Mouse (Mus musculus): ENCODE data around the gene Agpat4.
A peak's percentile ranks its signal among the peaks of the same experiment; 100 is the strongest.

Gene Agpat4

GRCm38 (mm10) chr17:12123168-12123567, 4.7 kb downstream of the Agpat4 start:
- DNase-seq: no peak

DNA sequence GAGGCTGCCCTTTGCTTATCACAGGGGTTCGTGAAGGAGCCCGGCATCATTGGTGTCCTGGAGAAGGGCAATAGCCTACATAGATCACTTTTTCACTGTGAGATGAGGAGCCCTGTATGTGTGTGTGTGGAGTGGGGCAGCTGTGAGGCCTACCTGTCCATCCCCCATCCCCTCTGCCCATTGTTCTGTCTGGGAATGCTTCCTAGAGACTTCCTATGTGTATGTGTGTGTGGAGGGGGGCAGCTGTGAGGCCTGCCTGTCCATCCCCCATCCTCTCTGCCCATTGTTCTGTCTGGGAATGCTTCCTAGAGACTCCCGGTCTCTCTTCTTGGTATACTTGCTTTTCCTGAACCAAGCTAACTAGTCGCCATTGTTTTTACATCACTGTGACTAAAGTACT, 8.6 kb downstream of the Agpat4 start:
- DNase-seq: no peak

DNA sequence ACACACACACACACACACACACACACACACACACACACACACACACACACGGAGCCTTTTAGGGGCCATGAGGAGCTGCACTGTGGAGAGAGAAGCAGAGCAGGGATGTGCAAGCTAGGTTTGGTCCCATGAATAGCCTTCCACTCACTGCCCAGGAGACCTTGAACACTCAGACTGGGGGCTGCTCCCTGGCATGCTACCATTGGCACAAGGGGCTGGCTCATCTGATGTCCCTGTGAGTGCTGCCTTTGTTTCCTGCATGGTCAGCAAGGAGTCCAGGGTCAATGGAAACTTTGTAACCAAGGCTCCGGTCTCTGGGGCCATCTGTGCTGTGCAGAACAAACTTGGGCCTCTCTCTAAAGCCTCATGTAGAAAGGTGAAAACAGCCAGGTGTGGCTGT, 10.5 kb downstream of the Agpat4 start:
- no peak for DNase-seq

- DNase-seq: no peak
These were observed 12.7 kb downstream of the Agpat4 start for GRCm38 (mm10) chr17:12131171-12131570.

- no peak for DNase-seq
These were observed 13.1 kb downstream of the Agpat4 start for GRCm38 (mm10) chr17:12131581-12131980.

DNA sequence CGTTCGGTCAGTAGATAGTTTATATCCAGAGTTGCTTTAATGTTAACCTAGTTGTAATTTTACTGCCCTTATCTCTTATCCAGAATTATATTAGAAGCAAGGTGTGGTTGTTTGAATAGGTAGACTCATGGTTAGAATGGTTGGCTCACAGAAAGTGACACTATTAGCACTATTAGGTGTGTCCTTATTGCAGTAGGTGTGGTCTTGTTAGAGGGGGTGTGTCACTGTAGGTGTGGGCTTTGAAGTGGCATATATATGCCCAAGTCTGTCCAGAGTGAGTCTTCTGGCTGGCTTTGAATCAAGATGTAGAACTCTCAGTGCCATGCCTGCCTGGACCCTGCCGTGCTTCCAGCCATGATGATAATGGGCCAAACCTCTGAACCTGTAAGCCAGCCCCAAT, 14.4 kb downstream of the Agpat4 start:
- no peak for DNase-seq

DNA sequence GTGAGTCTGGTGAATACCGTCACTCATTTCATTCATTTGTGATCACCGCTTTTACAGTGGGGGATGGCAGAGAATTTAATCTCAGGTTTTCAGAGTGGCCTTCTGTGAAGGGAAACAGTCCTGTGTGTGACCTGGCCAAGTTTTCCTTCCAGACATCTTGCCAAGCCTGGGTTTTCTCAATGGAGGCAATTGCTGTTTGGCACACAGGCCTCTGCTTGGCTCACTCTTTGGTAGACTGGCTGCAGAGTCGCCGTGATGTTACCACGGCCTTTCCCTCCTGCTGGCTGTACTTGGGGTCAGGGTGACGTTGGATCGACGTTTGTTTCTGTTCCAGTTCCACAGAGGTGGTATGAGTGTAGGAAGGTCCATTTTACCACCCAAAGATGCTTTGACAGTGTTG, 15.5 kb downstream of the Agpat4 start:
- DNase-seq: no peak

DNA sequence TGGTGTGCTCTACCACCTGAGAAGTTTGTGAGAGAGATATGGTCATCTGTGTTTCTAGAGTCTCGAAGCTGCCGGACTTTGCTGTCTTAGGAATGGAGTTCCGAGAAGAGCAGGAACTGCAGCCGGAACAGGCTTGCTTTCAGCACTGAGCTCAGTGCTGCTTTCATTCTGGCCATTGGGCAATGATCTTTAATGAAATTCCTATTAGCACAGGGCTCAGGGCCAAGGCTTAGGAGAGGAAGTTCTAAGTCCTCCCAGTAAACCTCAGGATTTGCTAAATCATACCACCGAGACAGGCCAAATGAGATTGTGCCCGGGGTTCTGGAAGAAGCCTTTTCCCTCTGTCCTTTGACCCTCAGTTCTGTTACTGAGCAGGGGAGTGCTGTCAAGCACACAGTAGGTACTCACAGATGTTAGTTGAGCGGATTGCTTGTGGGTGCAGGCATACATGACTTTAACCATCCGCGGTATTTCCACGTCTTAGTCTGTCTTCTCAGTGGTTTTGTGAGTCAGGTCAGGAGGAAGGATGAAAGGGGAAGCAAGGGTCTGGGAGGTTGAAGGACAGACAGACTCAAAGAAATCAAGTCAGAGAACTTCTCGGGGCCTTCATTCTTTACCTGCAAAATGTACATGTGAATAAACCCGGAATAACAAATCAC, 16.6 kb downstream of the Agpat4 start:
- DNase-seq: no peak

- no peak for DNase-seq
These were observed 19.9 kb downstream of the Agpat4 start for GRCm38 (mm10) chr17:12138355-12138754.

DNA sequence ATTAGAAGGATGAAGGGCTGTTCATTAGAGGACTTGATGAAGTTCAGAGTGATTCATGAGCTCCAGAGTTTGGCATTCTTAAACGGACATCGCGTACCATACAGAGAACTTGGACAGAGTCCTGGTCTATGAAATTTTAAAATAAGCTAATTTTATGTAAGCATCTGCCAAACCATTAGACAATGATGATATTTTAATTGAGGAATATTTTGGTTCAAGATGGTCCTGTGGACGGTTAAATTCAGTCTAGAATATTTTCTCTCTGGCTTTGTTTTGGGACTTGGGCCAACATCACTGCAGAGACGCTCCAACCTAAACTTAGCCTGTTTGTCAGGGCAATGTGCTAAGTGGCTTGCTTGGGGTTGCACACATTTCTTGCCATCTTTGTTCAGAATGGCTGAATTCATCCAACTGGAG, 25.5 kb downstream of the Agpat4 start:
- no peak for DNase-seq

GRCm38 (mm10) chr17:12146132-12146681, 27.7 kb downstream of the Agpat4 start:
- no peak for DNase-seq

- DNase-seq: no peak
These were observed 29.3 kb downstream of the Agpat4 start for GRCm38 (mm10) chr17:12147830-12148229.

GRCm38 (mm10) chr17:12149232-12149861, 30.8 kb downstream of the Agpat4 start:
- no peak for DNase-seq

GRCm38 (mm10) chr17:12150970-12151369, 32.5 kb downstream of the Agpat4 start:
- DNase-seq: no peak

DNA sequence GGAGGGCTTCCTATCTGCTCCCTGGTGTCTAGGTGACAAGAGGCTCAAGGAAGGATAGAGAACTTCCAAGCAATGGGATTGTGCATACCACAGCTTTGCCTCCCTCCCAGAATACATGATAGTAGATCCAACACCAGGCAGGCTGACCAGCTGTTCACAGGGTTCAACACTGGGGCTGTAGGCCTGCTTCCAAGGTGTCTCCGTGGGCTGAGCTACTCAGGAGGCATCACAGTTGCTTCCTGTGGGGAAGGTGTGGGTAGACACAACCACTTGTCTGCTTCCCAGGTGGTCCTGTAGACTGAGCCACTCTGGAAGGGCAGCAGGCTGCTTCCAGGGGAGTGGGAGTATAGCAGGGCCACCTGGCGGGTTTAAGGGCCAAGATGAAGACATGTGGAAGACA, 35.8 kb downstream of the Agpat4 start:
- no peak for DNase-seq

GRCm38 (mm10) chr17:12155236-12155635, 36.7 kb downstream of the Agpat4 start:
- DNase-seq: no peak

DNA sequence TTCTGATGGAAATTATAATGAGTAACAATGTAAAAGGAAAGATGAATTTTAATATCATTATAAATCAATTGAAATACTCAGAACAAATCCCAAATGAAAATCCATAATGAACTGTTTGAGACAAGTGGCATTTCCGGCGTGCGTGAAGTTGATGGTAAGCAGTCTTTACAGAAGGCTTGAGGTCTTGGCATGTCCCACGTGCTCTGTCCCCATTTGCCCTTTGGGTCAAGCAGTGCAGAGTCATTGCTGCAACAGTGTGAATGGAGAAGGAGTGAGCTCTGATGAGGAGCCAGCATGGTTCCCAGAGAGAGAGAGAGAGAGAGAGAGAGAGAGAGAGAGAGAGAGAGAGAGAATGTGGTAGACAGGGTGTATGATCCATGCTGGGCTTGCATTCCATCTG, 37.4 kb downstream of the Agpat4 start:
- DNase-seq: no peak

DNA sequence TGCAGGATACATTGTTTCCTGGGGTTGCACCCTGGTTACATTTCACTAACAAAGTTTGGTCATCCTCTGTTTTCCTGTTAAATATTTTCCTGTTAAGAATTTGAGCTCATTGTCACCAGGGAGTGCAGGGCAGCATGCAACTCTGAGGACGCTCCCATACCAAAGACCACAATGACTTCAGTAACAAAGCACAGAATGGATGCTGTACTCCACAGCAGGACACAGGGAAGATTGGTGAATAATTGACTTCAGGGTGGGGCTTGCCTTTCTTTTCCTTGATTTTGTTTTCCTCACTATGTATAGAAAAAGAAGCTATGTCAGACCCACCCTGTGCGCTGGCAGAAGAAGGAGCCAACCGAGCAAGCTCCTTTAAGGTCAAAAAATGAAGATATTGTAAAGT, 38.2 kb downstream of the Agpat4 start:
- no peak for DNase-seq

DNA sequence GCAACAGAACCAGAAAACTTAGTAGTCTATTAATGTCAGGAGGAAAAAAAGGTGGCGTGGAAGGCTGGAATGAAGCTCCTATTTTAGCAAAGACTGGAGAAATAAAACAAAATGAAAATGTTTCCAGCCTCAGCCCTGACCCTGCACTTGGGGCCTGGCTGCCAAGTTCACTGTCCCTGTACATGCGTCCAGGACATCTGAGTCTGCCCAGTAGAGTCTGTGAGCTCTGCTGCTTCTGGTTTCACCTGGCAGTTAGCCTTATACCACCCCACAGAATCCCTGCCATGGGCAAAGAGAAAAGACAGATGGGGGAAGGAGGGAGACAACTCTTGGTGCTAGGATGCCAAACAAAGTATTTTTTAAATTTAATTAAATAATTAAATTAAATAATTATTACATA, 38.7 kb downstream of the Agpat4 start:
- no peak for DNase-seq

- DNase-seq: peak; percentile 46
These were observed 40.9 kb downstream of the Agpat4 start for GRCm38 (mm10) chr17:12159187-12160060.

GRCm38 (mm10) chr17:12160061-12160421, 41.5 kb downstream of the Agpat4 start:
- no peak for DNase-seq

DNA sequence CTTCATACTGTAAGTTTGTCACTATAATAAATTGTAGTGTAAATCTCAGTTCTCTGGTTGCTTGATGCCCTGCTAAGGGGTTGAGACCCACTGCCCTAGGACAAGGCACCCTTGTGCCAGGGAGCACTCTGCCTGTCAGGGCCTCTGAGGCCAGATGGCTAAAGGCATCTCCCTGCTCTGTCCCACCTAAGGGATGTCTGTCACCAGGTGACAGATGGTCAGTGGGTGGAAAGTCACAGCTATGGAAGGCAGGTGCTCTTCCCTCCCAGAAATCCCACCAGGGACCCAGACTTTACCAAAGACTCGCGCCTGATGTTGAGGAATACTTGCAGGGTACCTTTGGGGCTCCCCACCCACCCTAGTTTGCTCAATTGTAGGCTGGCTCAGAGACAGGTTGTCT, 42.0 kb downstream of the Agpat4 start:
- no peak for DNase-seq

DNA sequence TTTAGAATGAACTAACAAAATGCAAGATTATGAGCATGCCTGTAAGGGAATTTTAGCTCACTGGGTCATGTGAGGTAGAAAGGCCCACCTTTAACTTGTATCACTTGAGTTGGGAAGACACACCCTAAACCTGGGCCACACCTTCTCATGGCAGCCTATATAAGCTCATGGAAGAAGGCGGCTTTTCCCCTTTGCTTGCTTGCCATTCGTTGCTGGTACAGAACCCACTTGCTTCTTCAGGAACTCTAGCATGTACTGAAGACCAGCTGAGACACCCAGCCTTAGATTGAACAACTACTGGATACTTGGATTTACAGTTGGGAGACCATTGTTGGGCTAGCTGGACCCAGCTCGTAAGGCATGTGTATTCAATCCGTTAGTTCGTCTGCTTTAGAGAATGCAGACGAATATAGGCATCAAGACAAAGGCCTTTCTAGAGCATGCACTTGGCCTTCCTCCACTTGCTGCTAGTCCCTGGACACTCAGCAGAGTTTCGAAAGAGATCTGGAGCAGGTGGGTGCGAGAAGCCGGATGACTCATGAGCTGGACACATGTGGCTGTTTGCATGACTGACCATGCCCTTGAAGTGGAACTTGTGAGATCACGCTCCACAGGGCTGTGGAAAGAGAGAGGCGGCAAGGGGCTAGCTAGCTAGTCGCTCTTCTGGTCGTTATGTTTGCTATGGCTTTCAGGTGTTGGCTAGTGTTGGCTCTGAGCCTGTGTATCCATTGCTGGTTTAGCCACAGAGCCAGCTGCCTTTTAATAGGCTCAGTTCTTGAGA, 42.7 kb downstream of the Agpat4 start:
- no peak for DNase-seq
